Mouse (Mus musculus): ENCODE measurements around the gene Col4a4.

- TF ChIP-seq CTCF (IDR thresholded peaks at IDR 0.05; ENCODE audit: insufficient read depth, low read length) (no peak), POLR2A (IDR thresholded peaks at IDR 0.05; ENCODE audit: borderline replicate concordance, extremely low read depth, low read depth, low read length) (no peak)
These were observed 44.6 kb upstream of the Col4a4 start for GRCm38 (mm10) chr1:82631169-82631792.
